Mouse (Mus musculus) CH12.LX (cell line): Measurements from ENCODE around the gene Tmem140.

Source experiments
- CTCF ChIP-seq, 2 experiments: IDR thresholded peaks in 1 of 2; conservative IDR thresholded peaks in 1 of 2; 2 replicates each; pipeline ENCODE4 v1.5.1; 2011 to 2012; ENCODE audit warnings: low read depth in 2 of 2, low read length in 2 of 2, improper control_type of control experiment in 1 of 2, inconsistent platforms in 1 of 2, mild to moderate bottlenecking in 1 of 2, moderate library complexity in 1 of 2
- E2F4 ChIP-seq: IDR thresholded peaks from 2 replicates; pipeline ENCODE4 v1.6.1; 2011; ENCODE audit warnings: low read depth, low read length, improper control_type of control experiment; ENCODE audit not compliant: insufficient replicate concordance
- EP300 ChIP-seq: IDR thresholded peaks from 2 replicates; pipeline ENCODE4 v1.6.1; 2011; ENCODE audit warnings: low read length, improper control_type of control experiment
- HCFC1 ChIP-seq: IDR thresholded peaks from 2 replicates; pipeline ENCODE4 v1.6.1; 2012; ENCODE audit warnings: low read depth, mild to moderate bottlenecking, inconsistent platforms, low read length, improper control_type of control experiment
- JUND ChIP-seq: conservative IDR thresholded peaks from 2 replicates; pipeline ENCODE4 v1.6.1; 2011; ENCODE audit warnings: low read depth, low read length, improper control_type of control experiment
- MAFK ChIP-seq: IDR thresholded peaks from 2 replicates; pipeline ENCODE4 v1.6.1; 2011; ENCODE audit warnings: low read length, improper control_type of control experiment; ENCODE audit not compliant: insufficient replicate concordance
- MAZ ChIP-seq: IDR thresholded peaks from 2 replicates; pipeline ENCODE4 v1.6.1; 2012; ENCODE audit warnings: low read depth, mild to moderate bottlenecking, inconsistent platforms, low read length, improper control_type of control experiment, moderate library complexity
- POLR2A ChIP-seq: IDR thresholded peaks from 2 replicates; pipeline ENCODE4 v1.6.1; 2011; ENCODE audit warnings: low read depth, mild to moderate bottlenecking, improper control_type of control experiment, low read length
- POLR2AphosphoS2 ChIP-seq: IDR thresholded peaks from 2 replicates; pipeline ENCODE4 v1.6.1; 2011; ENCODE audit warnings: low read depth, low read length, improper control_type of control experiment
- RAD21 ChIP-seq: IDR thresholded peaks from 2 replicates; pipeline ENCODE4 v1.6.1; 2011; ENCODE audit warnings: low read depth, mild to moderate bottlenecking, low read length, improper control_type of control experiment, moderate library complexity
- USF2 ChIP-seq: conservative IDR thresholded peaks from 2 replicates; pipeline ENCODE4 v1.6.1; 2011; ENCODE audit warnings: low read depth, low read length, improper control_type of control experiment

- TF ChIP-seq CTCF (conservative IDR thresholded peaks at IDR 0.05 in 1 of 2, IDR thresholded peaks at IDR 0.05 in 1 of 2; ENCODE audit: low read depth in 2 of 2, low read length in 2 of 2) (no peak), POLR2A (no peak), E2F4 (no peak), HCFC1 (no peak), USF2 (no peak), MAFK (no peak), RAD21 (no peak), MAZ (no peak), JUND (no peak), POLR2AphosphoS2 (no peak), EP300 (no peak)
Measured at GRCm38 (mm10) chr6:34903851-34904250, 40.9 kb downstream of the Tmem140 start.
